Mouse (Mus musculus): ENCODE results near the gene Gm17631.
"Not testable (repeated sequence)": the region's sequence is repeated elsewhere in the genome, so short reads cannot be mapped to it uniquely, and the experiment has no call there.

Gene Gm17631

GRCm38 (mm10) chr6:129862349-129862748 lies at the start of gene Gm17631:
Gm17631 (plus strand) TSS chr6:129862649.
- CTCF ChIA-PET: not testable (repeated sequence)

- CTCF ChIA-PET: no interaction called here
Observed at GRCm38 (mm10) chr6:129817731-129818130, 44.7 kb upstream of the Gm17631 start.

- CTCF ChIA-PET: no interaction called here
Observed at GRCm38 (mm10) chr6:129824004-129824403, 38.4 kb upstream of the Gm17631 start.

GRCm38 (mm10) chr6:129825559-129825958 lies 36.9 kb upstream of the Gm17631 start:
- CTCF ChIA-PET: no interaction called here

- CTCF ChIA-PET: no interaction called here
Observed at GRCm38 (mm10) chr6:129876549-129876948, 14.1 kb downstream of the Gm17631 start, which contains the start of gene Klra17. Klra17 (minus strand) TSS chr6:129876672.

GRCm38 (mm10) chr6:129882525-129882924 lies 20.1 kb downstream of the Gm17631 start:
- CTCF ChIA-PET: no interaction called here
